Mouse (Mus musculus): ENCODE results near the gene Cit.

DNA sequence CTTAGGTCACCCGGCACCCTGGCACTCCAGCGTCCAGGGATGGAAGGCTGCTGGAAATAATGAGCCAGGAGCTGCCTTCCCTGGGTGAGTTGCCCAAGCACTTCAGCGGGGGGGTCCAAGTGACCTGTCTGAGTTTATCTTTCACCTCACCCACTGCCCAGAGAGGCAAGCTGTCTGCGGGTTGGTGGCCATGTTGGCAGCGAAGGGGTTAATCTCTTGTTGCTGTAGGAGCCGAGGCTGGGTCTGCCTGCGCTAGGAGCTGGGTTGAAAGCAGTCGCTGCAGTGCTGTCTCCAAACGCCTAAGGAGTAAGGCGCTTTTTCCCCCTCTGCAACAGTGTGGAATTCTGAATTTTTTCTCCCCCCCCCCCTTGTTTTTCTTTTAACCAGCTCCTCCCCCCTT lies 63.2 kb downstream of the Cit start:
- TF ChIP-seq POLR2A (IDR thresholded peaks at IDR 0.05; ENCODE audit: control insufficient read depth, low read depth, low read length) (no peak), CTCF (IDR thresholded peaks at IDR 0.05; ENCODE audit: control insufficient read depth, insufficient read depth, insufficient replicate concordance, low read depth, low read length) (no peak)

Measured in testis, adult 2 months (tissue).